ENCODE assay signal across 13 mouse cellular contexts in the genomic region with DNA sequence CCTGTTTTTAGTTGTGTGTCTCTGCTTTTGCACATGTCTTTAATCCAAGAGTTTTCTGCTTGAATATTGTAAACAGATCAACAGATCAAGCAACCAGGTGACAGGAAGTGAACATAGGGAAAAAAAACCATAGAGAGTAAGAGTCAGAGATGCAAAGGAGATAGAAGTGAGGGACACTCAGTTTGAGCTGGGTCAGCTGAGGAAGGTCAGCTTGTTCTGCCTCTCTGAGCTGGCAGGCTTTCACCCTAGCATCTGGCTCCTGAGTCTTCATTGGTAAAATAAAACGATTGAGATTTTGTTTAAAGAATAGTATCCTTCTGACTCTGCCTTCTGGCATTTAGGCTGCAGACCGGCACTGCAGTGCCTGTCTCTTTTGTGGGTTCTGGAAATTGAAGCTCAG.
"Had no signal": no experiment of that assay in that cellular context is flagged by ENCODE, and none has a peak within 500 bp of the region (broad histone marks: within the 10 kb centered on the region; RNA-seq: fewer than 3 reads in every experiment).

No protein-coding gene starts in this region.

- H3K27ac ChIP-seq: kidney, postnatal 0 days; limb, embryonic 12.5 days; limb, embryonic 15.5 days; liver, embryonic 14.5 days; macrophage; midbrain, embryonic 13.5 days had no signal

- H3K4me3 ChIP-seq: limb, embryonic 12.5 days; limb, embryonic 15.5 days; midbrain, embryonic 13.5 days had no signal

- DNase-seq: kidney, adult 2 months; kidney, postnatal 25 days; left cerebral cortex, postnatal 4 days; liver, postnatal 0 days; lung, embryonic 14.5 days; thymus, adult 18-20 months; thymus, postnatal 14 days had no signal
